Mouse (Mus musculus): ENCODE data around the gene Bok. TPM values are rescaled to one million over a fixed set of nuclear protein-coding genes. Genes with fewer than 3 reads are reported as not detected.
A peak's percentile ranks its signal among the peaks of the same experiment; 100 is the strongest.

Gene Bok
- polyA plus RNA-seq, 1 experiment from 2014 or later = 44.0 TPM

DNA sequence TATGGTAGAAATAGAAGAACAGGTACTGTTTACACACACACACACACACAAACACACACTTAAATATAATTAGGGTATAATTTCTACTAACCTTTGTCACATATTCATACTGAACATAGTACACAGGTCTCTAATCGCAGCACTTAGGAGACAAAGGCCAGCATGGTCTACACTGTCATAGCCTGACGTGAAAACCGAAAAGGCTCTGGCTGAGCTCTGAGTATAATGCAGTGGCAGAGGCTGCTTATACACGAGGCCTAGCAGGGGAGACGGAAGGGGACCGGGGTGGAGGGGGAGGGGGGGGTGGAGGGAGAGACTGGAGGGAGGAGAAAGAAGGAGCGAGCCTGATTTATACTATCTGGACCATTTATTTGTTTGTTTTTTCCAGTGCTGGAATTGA is 36.1 kb downstream of the Bok start:
- Histone ChIP-seq H3K9me3 (ENCODE audit: control insufficient read depth, low read length) (no peaks in the 10 kb centered on the region), H3K4me1 (replicated peaks; ENCODE audit: control insufficient read depth, insufficient read depth, low read length) (no peaks in the 10 kb centered on the region), H3K9ac (ENCODE audit: low read length) (no peak overlapping the region), H3K36me3 (ENCODE audit: control insufficient read depth, insufficient read depth, low read length) (no peaks in the 10 kb centered on the region), H3K27me3 (ENCODE audit: control insufficient read depth, insufficient read depth, low read length) (no peaks in the 10 kb centered on the region), H3K4me2 (ENCODE audit: low read depth, low read length, severe bottlenecking) (no peak overlapping the region), H3K27ac (ENCODE audit: low read depth, low read length) (no peak overlapping the region), H3K4me3 (ENCODE audit: low read depth, low read length) (no peak overlapping the region)
- DNase-seq (ENCODE audit: low spot score) (no peak), ATAC-seq (replicated peaks; ENCODE audit: low FRiP score) (no peak)
- WGBS = 66% methylated on average over 7 of the region's 7 CpGs

DNA sequence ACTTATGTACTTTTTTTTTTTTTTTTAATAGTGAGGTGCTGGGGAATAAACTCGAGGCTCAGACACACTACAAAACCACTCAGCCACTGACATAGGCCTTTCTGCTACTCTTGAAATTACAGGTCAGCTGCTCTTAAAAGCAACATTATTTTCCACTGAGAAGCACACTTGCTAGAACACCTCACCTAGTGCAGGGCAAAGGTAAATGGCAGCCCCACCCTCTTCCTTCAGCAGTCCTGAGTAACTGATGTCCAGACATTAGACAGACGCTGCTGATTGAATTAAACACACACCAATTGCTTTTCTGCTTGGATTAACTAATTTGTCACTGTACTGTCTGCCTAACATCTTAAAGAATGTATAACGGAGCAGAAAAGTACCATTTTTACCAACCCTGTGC is 39.2 kb downstream of the Bok start:
- H3K9ac ChIP-seq (ENCODE audit: low read length) = no peak overlapping the region
- H3K36me3 ChIP-seq (ENCODE audit: control insufficient read depth, insufficient read depth, low read length) = no peaks in the 10 kb centered on the region
- H3K4me1 ChIP-seq (replicated peaks; ENCODE audit: control insufficient read depth, insufficient read depth, low read length) = no peaks in the 10 kb centered on the region
- ATAC-seq (replicated peaks; ENCODE audit: low FRiP score) (no peak), DNase-seq (ENCODE audit: low spot score) (no peak)
- no peaks in the 10 kb centered on the region for H3K9me3 ChIP-seq (ENCODE audit: control insufficient read depth, low read length)
- H3K4me2 ChIP-seq (ENCODE audit: low read depth, low read length, severe bottlenecking) = no peak overlapping the region
- no peaks in the 10 kb centered on the region for H3K27me3 ChIP-seq (ENCODE audit: control insufficient read depth, insufficient read depth, low read length)
- H3K27ac ChIP-seq (ENCODE audit: low read depth, low read length) = no peak overlapping the region
- WGBS = 91% methylated on average over 3 of the region's 3 CpGs
- no peak overlapping the region for H3K4me3 ChIP-seq (ENCODE audit: low read depth, low read length)

DNA sequence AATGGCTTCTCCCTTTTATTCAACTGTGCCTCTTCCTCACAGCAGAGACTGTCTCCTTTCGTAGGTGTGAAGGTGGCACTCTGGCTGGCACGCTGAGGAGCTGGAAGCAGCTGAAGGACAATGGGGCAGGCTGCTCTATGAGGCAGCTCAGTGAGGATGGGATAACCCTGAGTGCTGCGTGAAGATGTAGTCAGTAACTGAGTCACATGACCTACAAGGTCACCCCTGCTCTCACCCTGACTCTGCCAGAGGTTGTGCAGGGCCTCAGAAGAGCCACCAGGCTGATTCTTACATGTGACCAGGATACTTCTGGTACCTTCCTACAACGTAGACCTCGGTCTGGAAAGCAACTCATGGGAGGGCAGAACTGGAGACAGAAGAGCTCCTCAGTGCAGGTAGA is 40.2 kb downstream of the Bok start:
- Histone ChIP-seq H3K9ac (ENCODE audit: low read length) (no peak overlapping the region), H3K27ac (ENCODE audit: low read depth, low read length) (no peak overlapping the region), H3K9me3 (ENCODE audit: control insufficient read depth, low read length) (no peaks in the 10 kb centered on the region), H3K27me3 (ENCODE audit: control insufficient read depth, insufficient read depth, low read length) (no peaks in the 10 kb centered on the region), H3K36me3 (ENCODE audit: control insufficient read depth, insufficient read depth, low read length) (no peaks in the 10 kb centered on the region), H3K4me1 (replicated peaks; ENCODE audit: control insufficient read depth, insufficient read depth, low read length) (no peaks in the 10 kb centered on the region), H3K4me2 (ENCODE audit: low read depth, low read length, severe bottlenecking) (no peak overlapping the region), H3K4me3 (ENCODE audit: low read depth, low read length) (no peak overlapping the region)
- DNase-seq (ENCODE audit: low spot score) = no peak
- WGBS = 90% methylated on average over 5 of the region's 5 CpGs
- ATAC-seq (replicated peaks; ENCODE audit: low FRiP score) = no peak

DNA sequence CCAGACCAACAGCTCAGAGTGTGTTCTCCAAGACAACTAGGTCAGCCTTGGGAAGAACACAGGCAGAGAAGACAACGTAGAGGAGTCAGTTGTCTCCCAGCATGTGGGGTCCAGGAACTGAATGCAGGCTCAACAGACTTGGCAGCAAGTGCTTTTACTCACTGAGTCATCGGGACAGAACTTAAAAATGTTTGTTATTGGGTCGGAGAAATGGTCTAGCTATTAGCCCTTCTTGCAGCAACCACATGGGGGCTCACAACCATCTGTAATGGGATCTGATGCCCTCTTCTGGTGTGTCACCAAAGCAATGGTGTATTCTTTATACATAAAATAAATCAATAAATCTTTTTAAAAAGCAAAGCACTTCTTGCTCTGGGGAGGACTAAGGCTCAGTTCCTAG is 40.7 kb downstream of the Bok start:
- DNase-seq (ENCODE audit: low spot score) (no peak), ATAC-seq (replicated peaks; ENCODE audit: low FRiP score) (no peak)
- no peak overlapping the region for H3K4me2 ChIP-seq (ENCODE audit: low read depth, low read length, severe bottlenecking)
- no peaks in the 10 kb centered on the region for H3K4me1 ChIP-seq (replicated peaks; ENCODE audit: control insufficient read depth, insufficient read depth, low read length)
- 91% methylated on average over 3 of the region's 3 CpGs for WGBS
- no peak overlapping the region for H3K9ac ChIP-seq (ENCODE audit: low read length)
- H3K36me3 ChIP-seq (ENCODE audit: control insufficient read depth, insufficient read depth, low read length) = no peaks in the 10 kb centered on the region
- H3K27me3 ChIP-seq (ENCODE audit: control insufficient read depth, insufficient read depth, low read length) = no peaks in the 10 kb centered on the region
- no peak overlapping the region for H3K4me3 ChIP-seq (ENCODE audit: low read depth, low read length)
- no peaks in the 10 kb centered on the region for H3K9me3 ChIP-seq (ENCODE audit: control insufficient read depth, low read length)
- no peak overlapping the region for H3K27ac ChIP-seq (ENCODE audit: low read depth, low read length)

DNA sequence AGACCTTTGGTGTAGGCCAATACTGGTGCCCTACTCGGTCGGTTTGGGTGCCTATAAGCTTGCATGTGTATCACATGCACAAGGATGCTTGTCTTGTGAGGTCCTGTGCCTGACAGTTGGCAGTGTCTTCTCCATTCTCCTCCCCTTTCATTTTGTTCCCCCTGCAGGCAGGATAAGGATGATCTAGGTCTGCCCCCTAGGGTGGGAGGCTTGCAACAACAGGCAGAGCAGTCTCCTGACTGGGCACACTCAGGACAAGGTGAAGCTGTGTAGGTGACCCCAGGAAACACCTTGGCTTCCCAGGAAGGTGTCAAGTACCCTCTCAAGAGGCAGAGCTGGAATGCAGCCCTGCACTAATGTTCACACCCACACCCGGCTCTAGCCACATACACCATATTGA is 41.5 kb downstream of the Bok start:
- DNase-seq (ENCODE audit: low spot score) (peak; percentile 63), ATAC-seq (replicated peaks; ENCODE audit: low FRiP score) (peak; percentile 64; the same call in 1 of the 2 replicates)
- H3K4me1 ChIP-seq (replicated peaks; ENCODE audit: control insufficient read depth, insufficient read depth, low read length) = no peaks in the 10 kb centered on the region; the same call in 1 of the 2 replicates
- H3K9me3 ChIP-seq (ENCODE audit: control insufficient read depth, low read length) = no peaks in the 10 kb centered on the region
- H3K27ac ChIP-seq (ENCODE audit: low read depth, low read length) = no peak overlapping the region
- no peaks in the 10 kb centered on the region for H3K36me3 ChIP-seq (ENCODE audit: control insufficient read depth, insufficient read depth, low read length)
- WGBS = 57% methylated on average over 3 of the region's 3 CpGs
- H3K27me3 ChIP-seq (ENCODE audit: control insufficient read depth, insufficient read depth, low read length) = no peaks in the 10 kb centered on the region
- no peak overlapping the region for H3K9ac ChIP-seq (ENCODE audit: low read length)
- no peak overlapping the region for H3K4me2 ChIP-seq (ENCODE audit: low read depth, low read length, severe bottlenecking)
- H3K4me3 ChIP-seq (ENCODE audit: low read depth, low read length) = no peak overlapping the region

DNA sequence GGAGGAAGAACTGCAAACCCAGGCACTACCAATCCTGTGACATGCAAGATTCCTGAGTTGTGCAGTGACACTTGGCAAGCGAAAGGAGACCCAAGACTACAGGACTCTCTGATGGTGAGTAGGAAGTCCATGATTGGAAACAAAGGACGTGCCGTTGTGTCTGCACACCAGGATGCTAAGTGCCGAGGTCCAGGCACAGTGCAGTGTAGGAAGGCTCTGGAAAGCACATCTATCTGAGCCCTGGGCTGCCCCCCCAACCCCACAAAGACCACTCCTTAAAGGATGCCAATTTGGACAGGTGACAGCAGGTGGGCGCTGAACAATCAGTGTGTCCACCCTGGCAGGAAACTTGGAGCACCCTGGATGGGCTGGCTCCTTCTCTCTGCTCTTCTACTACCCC is 45.6 kb downstream of the Bok start:
- no peaks in the 10 kb centered on the region for H3K9me3 ChIP-seq (ENCODE audit: control insufficient read depth, low read length)
- H3K4me1 ChIP-seq (replicated peaks; ENCODE audit: control insufficient read depth, insufficient read depth, low read length) = no peaks in the 10 kb centered on the region; the same call in 1 of the 2 replicates
- WGBS = 78% methylated on average over 5 of the region's 5 CpGs
- no peaks in the 10 kb centered on the region for H3K36me3 ChIP-seq (ENCODE audit: control insufficient read depth, insufficient read depth, low read length)
- H3K27ac ChIP-seq (ENCODE audit: low read depth, low read length) = no peak overlapping the region
- no peak overlapping the region for H3K4me2 ChIP-seq (ENCODE audit: low read depth, low read length, severe bottlenecking)
- DNase-seq (ENCODE audit: low spot score) = no peak
- H3K9ac ChIP-seq (ENCODE audit: low read length) = no peak overlapping the region
- no peak overlapping the region for H3K4me3 ChIP-seq (ENCODE audit: low read depth, low read length)
- no peaks in the 10 kb centered on the region for H3K27me3 ChIP-seq (ENCODE audit: control insufficient read depth, insufficient read depth, low read length)
- 0 out of 2 replicates have a peak, but pooled peaks have one; percentile 35 for ATAC-seq (replicated peaks; ENCODE audit: low FRiP score)

DNA sequence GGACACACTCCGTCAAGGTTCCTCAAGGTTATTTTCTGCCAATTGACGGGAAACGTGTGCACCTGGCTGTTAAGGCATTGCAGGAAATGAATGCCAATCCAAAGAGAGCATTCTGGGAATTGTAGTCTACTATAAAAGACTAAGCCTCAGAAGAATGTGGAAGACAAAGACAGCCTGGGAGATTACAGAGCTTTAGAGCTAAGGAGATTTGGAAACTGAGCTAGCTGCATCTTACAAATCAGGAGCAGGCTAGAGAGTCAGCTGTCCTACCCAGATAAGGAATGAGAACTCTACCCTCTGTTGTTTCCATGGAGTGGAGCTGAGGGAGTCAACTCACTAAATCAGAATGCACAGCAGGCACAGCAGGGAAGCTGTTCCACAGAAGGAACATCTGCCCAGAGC is 46.4 kb downstream of the Bok start:
- no peak overlapping the region for H3K4me3 ChIP-seq (ENCODE audit: low read depth, low read length)
- no peaks in the 10 kb centered on the region for H3K27me3 ChIP-seq (ENCODE audit: control insufficient read depth, insufficient read depth, low read length)
- no peak overlapping the region for H3K27ac ChIP-seq (ENCODE audit: low read depth, low read length)
- no peaks in the 10 kb centered on the region for H3K9me3 ChIP-seq (ENCODE audit: control insufficient read depth, low read length)
- peak overlapping the region; percentile 21; the same call in 1 of the 2 replicates for H3K4me2 ChIP-seq (ENCODE audit: low read depth, low read length, severe bottlenecking)
- no peaks in the 10 kb centered on the region for H3K36me3 ChIP-seq (ENCODE audit: control insufficient read depth, insufficient read depth, low read length)
- 9% methylated on average over 3 of the region's 3 CpGs for WGBS
- no peak overlapping the region for H3K9ac ChIP-seq (ENCODE audit: low read length)
- DNase-seq (ENCODE audit: low spot score) (no peak), ATAC-seq (replicated peaks; ENCODE audit: low FRiP score) (peak; percentile 55; the same call in 1 of the 2 replicates)
- H3K4me1 ChIP-seq (replicated peaks; ENCODE audit: control insufficient read depth, insufficient read depth, low read length) = no peaks in the 10 kb centered on the region; the same call in 1 of the 2 replicates

DNA sequence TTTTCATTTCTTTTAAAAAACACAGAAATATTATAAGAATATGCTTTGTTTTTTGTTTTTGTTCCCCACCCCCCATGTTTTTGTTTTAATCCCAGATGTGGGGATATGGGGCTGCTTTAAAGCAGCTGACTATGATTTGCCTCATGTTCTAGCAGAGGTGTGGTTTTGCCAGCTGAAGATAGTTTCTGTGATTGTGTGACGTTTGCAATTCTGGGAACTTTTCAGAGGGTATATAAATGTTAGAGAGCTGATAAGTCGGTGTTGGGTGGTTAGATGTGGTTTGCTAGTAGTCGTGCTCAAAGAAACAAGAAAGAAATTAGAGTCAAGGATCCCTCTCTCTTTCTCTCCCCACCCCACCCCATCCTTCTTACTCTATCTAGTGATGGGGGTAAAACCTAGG is 50.4 kb downstream of the Bok start:
- H3K9ac ChIP-seq (ENCODE audit: low read length) = no peak overlapping the region
- ATAC-seq (replicated peaks; ENCODE audit: low FRiP score) = no peak
- no peak overlapping the region for H3K4me2 ChIP-seq (ENCODE audit: low read depth, low read length, severe bottlenecking)

DNA sequence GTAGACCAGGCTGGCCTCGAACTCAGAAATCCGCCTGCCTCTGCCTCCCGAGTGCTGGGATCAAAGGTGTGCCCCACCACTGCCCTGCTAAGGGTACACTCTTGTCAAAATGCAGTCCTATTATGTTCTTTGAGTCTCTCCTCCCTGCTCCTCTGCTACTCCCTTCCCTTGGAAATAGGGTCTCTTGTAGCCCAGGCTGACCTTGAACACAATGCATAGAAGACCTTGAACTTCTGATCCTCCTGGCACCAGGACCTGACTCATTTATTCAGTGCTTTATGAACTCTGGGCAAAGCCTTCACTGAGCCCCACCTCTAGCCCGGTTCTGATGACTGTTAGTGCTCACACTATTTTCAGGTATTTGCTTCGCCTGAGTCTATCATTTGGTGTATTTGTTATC is 52.3 kb downstream of the Bok start:
- no peaks in the 10 kb centered on the region for H3K9me3 ChIP-seq (ENCODE audit: control insufficient read depth, low read length)
- H3K27me3 ChIP-seq (ENCODE audit: control insufficient read depth, insufficient read depth, low read length) = no peaks in the 10 kb centered on the region
- DNase-seq (ENCODE audit: low spot score) (no peak), ATAC-seq (replicated peaks; ENCODE audit: low FRiP score) (no peak)
- no peak overlapping the region for H3K9ac ChIP-seq (ENCODE audit: low read length)
- H3K4me1 ChIP-seq (replicated peaks; ENCODE audit: control insufficient read depth, insufficient read depth, low read length) = no peaks in the 10 kb centered on the region
- no peak overlapping the region for H3K4me2 ChIP-seq (ENCODE audit: low read depth, low read length, severe bottlenecking)
- H3K36me3 ChIP-seq (ENCODE audit: control insufficient read depth, insufficient read depth, low read length) = no peaks in the 10 kb centered on the region
- no peak overlapping the region for H3K4me3 ChIP-seq (ENCODE audit: low read depth, low read length)
- WGBS = 93% methylated on average over 5 of the region's 5 CpGs
- no peak overlapping the region for H3K27ac ChIP-seq (ENCODE audit: low read depth, low read length)

More for the DNA sequence above, 50.4 kb downstream of the Bok start:
- H3K36me3 ChIP-seq (ENCODE audit: control insufficient read depth, insufficient read depth, low read length) = no peaks in the 10 kb centered on the region
- no peak overlapping the region for H3K27ac ChIP-seq (ENCODE audit: low read depth, low read length)
- H3K4me3 ChIP-seq (ENCODE audit: low read depth, low read length) = no peak overlapping the region
- H3K4me1 ChIP-seq (replicated peaks; ENCODE audit: control insufficient read depth, insufficient read depth, low read length) = no peaks in the 10 kb centered on the region; the same call in 1 of the 2 replicates
- H3K9me3 ChIP-seq (ENCODE audit: control insufficient read depth, low read length) = no peaks in the 10 kb centered on the region
- DNase-seq (ENCODE audit: low spot score) = no peak
- WGBS = 88% methylated on average over 3 of the region's 3 CpGs
- no peaks in the 10 kb centered on the region for H3K27me3 ChIP-seq (ENCODE audit: control insufficient read depth, insufficient read depth, low read length)

Measured in forebrain, embryonic 11.5 days (tissue).